Mouse (Mus musculus) small intestine, adult 2 months (tissue): ENCODE measurements around the gene Gramd1b.

Experiments
- CTCF ChIP-seq: fragments of 200-500 bp; IDR thresholded peaks from 2 replicates; pipeline ENCODE4 v1.5.1; 2012; ENCODE audit warnings: low read depth, mild to moderate bottlenecking, control low read depth, inconsistent platforms, low read length, moderate library complexity, mixed read lengths; ENCODE audit not compliant: insufficient replicate concordance, insufficient read length; ENCODE audit errors: extremely low read depth
- POLR2A ChIP-seq: fragments of 200-500 bp; IDR thresholded peaks from 2 replicates; pipeline ENCODE4 v1.6.1; 2012; ENCODE audit warnings: low read depth, mild to moderate bottlenecking, control low read depth, inconsistent platforms, low read length, moderate library complexity

DNA sequence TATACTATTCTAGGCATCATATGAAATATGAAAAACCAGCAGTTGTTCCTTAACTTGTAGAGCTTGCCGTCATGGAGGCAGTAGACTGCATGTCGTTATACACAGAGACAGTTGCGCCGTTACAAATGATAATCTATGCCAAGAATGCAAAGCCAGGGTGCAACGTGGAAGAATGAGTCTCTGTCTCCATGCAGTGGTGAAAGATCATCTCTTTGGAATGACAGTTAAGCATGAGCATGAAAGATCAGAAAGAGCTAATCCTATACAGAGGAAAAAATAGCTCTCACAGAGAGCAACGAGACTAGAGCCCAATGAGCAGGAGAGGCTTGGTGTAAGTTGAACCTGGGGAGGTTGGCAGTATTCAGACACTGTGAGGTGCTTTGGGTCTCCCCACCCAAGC lies 284.5 kb downstream of the Gramd1b start:
- TF ChIP-seq CTCF (no peak), POLR2A (no peak)
